Mouse (Mus musculus) MEL (cell line): ENCODE data around the gene Gda.

Experiments used
- CHD1 ChIP-seq: IDR thresholded peaks from 2 replicates; pipeline ENCODE4 v1.6.1; 2012; ENCODE audit warnings: low read depth, mild to moderate bottlenecking, inconsistent platforms, low read length, improper control_type of control experiment
- CTCF ChIP-seq, 3 experiments: IDR thresholded peaks in 2 of 3; conservative IDR thresholded peaks in 1 of 3; 2 replicates each; pipeline ENCODE4 v1.5.1; 2011 to 2012; ENCODE audit warnings: low read length in 3 of 3, low read depth in 2 of 3, mild to moderate bottlenecking in 2 of 3, improper control_type of control experiment in 1 of 3, inconsistent platforms in 1 of 3, mixed read lengths in 1 of 3, moderate library complexity in 1 of 3; ENCODE audit not compliant: control insufficient read depth in 1 of 3, insufficient read depth in 1 of 3, poor library complexity in 1 of 3, severe bottlenecking in 1 of 3
- E2F4 ChIP-seq: IDR thresholded peaks from 2 replicates; pipeline ENCODE4 v1.6.1; 2011; ENCODE audit warnings: low read depth, low read length, improper control_type of control experiment, borderline replicate concordance
- ETS1 ChIP-seq: IDR thresholded peaks from 2 replicates; pipeline ENCODE4 v1.6.1; 2012; ENCODE audit warnings: low read depth, mild to moderate bottlenecking, inconsistent platforms, low read length, improper control_type of control experiment, moderate library complexity
- HCFC1 ChIP-seq: IDR thresholded peaks from 2 replicates; pipeline ENCODE4 v1.6.1; 2012; ENCODE audit warnings: low read depth, mild to moderate bottlenecking, inconsistent platforms, low read length, improper control_type of control experiment, moderate library complexity
- MAFK ChIP-seq: IDR thresholded peaks from 2 replicates; pipeline ENCODE4 v1.6.1; 2011; ENCODE audit warnings: low read depth, mild to moderate bottlenecking, low read length, improper control_type of control experiment, borderline replicate concordance
- MAX ChIP-seq: IDR thresholded peaks from 2 replicates; pipeline ENCODE4 v1.6.1; 2011; ENCODE audit warnings: low read length, improper control_type of control experiment
- MXI1 ChIP-seq: IDR thresholded peaks from 2 replicates; pipeline ENCODE4 v1.6.1; 2011; ENCODE audit warnings: mild to moderate bottlenecking, low read depth, low read length, improper control_type of control experiment
- NELFE ChIP-seq: IDR thresholded peaks from 2 replicates; pipeline ENCODE4 v1.6.1; 2011; ENCODE audit warnings: low read depth, low read length, improper control_type of control experiment
- POLR2A ChIP-seq, 2 experiments: IDR thresholded peaks; 2 replicates each; pipeline ENCODE4 v1.6.1; 2011 to 2012; ENCODE audit warnings: low read length in 2 of 2, mild to moderate bottlenecking in 2 of 2, control low read depth in 1 of 2, improper control_type of control experiment in 1 of 2, low read depth in 1 of 2, moderate library complexity in 1 of 2; ENCODE audit not compliant: control insufficient read depth in 1 of 2, insufficient read depth in 1 of 2, poor library complexity in 1 of 2
- TCF12 ChIP-seq: IDR thresholded peaks from 2 replicates; pipeline ENCODE4 v1.6.1; 2014; ENCODE audit warnings: low read depth, mild to moderate bottlenecking, inconsistent platforms, low read length, improper control_type of control experiment, moderate library complexity
- USF2 ChIP-seq, 2 experiments: IDR thresholded peaks; 2 replicates each; pipeline ENCODE4 v1.6.1; 2011 to 2012; ENCODE audit warnings: improper control_type of control experiment in 2 of 2, low read length in 2 of 2, borderline replicate concordance in 1 of 2, inconsistent platforms in 1 of 2, low read depth in 1 of 2, mild to moderate bottlenecking in 1 of 2; ENCODE audit not compliant: insufficient read depth in 1 of 2
- ZMIZ1 ChIP-seq: IDR thresholded peaks from 2 replicates; pipeline ENCODE4 v1.6.1; 2012; ENCODE audit warnings: low read depth, mild to moderate bottlenecking, inconsistent platforms, low read length, improper control_type of control experiment, moderate library complexity

DNA sequence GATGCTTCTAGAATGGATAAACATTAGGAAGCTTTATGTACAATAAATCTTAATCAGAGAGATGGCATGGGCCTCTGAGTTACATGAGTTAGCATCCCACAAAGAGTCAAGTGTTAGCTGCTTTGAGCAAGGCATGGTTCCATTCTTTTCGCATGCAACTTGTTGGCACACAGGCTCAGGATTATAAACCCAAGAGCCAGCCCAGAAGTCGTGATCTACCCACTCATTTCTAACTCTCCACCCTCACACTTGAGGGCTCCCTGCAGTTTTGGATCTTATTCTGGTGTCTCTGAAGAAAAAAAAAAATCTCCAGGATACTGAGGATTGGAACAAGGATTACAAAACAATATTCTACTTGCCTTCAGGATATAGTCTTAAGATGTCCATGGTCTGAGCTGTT is 4.5 kb upstream of the Gda start:
- TF ChIP-seq CTCF (IDR thresholded peaks at IDR 0.05 in 2 of 3, conservative IDR thresholded peaks at IDR 0.05 in 1 of 3; ENCODE audit: control insufficient read depth in 1 of 3, insufficient read depth in 1 of 3, low read depth in 2 of 3, low read length in 3 of 3, poor library complexity in 1 of 3, severe bottlenecking in 1 of 3) (no peak), ETS1 (no peak), MXI1 (no peak), POLR2A (IDR thresholded peaks at IDR 0.05; ENCODE audit: control insufficient read depth in 1 of 2, insufficient read depth in 1 of 2, low read depth in 1 of 2, low read length in 2 of 2, poor library complexity in 1 of 2) (no peak), HCFC1 (no peak), TCF12 (no peak), E2F4 (no peak), MAFK (no peak), NELFE (no peak), ZMIZ1 (no peak), MAX (no peak), USF2 (IDR thresholded peaks at IDR 0.05; ENCODE audit: borderline replicate concordance in 1 of 2, insufficient read depth in 1 of 2, low read depth in 1 of 2, low read length in 2 of 2) (no peak), CHD1 (no peak)
